Mouse (Mus musculus): ENCODE results near the gene Btg3.

Gene Btg3

DNA sequence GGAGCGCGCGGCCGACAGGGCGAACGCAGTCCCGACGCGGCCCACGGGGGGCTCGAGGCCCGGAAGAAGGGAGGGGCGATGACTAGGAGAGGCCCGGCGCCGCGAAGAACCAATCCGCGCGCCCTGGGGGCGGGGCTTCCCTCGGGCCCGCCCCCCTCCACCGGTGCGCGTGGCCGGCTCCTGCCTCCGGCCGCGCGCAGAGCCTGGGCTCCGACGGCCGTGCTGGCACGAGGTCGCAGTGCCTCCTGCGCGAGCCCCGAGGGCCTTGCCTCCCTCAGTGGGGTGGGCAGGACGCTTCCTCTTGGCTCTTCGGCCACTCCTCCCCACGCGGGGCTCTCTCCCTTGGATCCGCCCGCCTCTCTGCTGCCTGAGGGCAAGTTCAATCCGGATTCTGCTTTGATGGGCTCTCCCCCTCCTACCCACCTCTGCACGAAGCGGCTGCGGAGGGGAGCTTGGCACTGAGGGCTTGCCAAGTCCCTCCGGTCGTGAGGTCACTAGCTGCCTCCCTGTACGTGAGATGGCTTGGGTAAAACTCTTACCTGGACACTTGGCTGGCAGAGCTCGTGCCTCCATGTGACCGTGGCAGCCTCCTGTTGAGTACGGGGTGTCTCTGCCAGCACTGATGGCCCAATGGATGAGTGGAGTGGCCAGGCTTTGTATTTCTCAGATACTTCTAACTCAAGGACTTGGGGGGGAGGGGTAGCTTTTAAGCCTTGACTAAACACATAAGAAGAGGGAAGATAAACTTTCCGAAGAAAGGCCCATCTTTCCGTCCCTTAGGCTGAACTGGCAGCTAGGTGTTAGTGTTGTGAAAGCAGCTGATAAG is at the start of gene Btg3:
Gene Btg3 (minus strand): TSS at position 448 of the 826 bp plus-strand sequence.
- in situ Hi-C loops (cut with MboI, MseI) = loop anchor here (5.0 to 10.0 kb wide), 3 partner anchors 70 to 1352 kb away; partner anchors contain the start of gene D16Ertd472e (in 1 of the 2)

DNA sequence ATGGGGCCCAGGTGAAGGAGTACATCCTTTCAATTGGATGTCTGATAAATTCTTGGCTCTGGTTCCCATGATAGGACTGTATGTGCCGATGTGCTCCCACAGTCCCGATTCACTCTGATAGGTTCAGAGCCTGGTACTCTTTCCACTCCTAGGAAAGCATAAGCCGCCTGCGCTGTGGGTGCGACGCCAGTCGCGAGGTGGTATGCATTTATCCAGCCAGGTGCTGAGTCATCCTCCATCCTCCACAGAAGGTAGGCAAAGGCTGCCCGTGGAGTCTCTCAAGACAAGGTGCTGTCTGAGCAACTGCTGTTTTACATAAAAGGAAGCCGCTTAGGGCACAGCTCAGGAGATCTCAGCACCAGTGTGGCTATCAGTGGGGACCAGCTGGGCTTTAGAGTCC is 40.7 kb upstream of the Btg3 start:
- in situ Hi-C loops (cut with MboI, MseI) = no loop called here

DNA sequence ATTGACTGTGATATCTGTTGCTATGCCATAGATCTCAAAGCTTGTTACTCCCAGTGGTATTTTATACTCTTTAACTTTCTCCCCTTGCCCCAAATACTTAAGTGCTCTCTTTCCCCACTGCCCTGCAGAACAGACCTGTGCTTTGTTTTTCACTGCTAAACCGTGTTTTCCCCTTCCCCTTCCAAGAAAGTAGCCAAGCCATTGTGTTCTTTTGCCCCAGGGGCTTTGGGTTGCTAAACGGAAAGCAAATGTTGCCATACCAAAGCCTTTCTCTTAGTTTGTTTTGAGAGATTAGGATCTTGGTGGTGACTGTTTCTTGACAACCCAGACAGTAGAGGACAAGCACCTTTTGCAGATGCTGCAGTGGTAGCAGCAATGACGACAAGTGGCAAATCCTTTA is 39.5 kb upstream of the Btg3 start:
- in situ Hi-C loops (cut with MboI, MseI) = no loop called here

DNA sequence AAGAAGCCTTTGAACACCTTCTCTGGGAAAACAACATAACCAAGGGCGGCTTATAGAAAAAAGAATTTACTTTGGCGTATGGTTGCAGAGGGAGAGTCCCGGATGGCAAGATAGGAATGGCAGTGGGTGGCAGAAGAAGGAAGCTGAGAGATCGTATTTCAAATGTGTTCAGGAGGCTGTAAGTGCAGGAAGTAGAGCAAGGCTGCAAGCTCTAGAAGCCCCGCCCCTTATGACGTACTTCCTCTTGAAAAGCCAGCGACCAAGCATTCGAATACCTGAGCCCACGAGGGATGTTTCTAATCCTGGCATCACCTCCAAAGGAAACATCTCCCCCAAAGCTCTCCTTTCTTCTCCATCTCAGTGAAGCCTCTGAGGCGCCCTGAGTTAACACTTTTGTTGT is 33.0 kb upstream of the Btg3 start:
- in situ Hi-C loops (cut with MboI, MseI) = no loop called here

DNA sequence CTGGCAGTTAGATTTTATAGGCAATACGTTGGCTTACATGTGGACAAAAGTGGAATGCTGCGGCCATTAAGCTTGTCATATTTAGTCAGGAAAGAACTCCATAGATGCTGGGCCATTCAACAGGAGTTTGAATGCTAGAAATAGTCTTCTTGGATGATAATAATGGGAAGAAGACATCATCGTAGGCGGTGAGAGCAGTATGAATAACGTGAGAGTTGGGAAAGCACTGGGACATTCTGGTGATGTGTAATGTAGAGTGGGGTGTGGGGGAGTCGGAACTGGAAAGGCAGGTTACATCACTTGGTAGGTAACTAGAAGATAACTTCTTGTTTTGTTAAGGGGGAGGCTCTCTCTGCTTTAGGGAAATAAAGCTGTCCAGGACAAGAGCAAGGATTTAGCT is 30.9 kb upstream of the Btg3 start:
- in situ Hi-C loops (cut with MboI, MseI) = no loop called here

DNA sequence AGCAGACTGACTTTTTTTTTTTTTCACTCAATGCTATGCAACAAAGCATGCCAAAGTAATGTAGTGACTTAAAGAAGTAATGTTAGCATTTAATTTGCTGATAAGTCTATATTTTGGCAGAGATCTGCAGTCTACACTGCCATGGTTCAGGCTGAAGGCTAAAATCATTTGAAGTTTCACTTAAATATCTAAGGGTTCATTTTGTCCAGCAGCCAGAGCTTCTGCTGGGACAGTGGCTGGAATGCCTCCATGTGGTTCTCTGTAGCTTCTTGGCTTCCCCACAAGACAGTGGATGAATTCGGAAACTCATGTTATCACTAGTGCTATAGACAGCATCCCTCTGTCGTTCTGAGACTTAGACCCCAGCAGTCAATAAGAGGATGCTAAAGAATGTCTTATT is 29.7 kb upstream of the Btg3 start:
- in situ Hi-C loops (cut with MboI, MseI) = no loop called here

DNA sequence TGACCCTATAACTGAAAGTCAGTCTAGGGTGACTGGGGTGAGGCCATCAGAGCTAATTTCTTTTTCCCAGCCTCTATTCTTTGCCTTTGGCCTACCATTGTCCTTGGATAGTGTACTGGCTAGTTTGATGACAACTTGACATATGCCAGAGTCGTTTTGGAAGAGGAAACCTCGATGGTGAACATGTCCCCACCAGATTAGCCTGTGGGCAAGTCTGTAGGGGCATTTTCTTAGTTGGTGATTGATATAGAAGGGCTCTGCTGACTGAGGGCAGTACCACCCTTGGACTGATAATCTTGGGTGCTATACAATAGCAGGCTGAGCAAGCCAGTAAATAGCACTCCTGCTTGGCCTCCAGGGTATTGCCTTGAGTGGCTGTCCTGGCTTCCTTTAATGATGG is 25.3 kb upstream of the Btg3 start:
- in situ Hi-C loops (cut with MboI, MseI) = no loop called here

DNA sequence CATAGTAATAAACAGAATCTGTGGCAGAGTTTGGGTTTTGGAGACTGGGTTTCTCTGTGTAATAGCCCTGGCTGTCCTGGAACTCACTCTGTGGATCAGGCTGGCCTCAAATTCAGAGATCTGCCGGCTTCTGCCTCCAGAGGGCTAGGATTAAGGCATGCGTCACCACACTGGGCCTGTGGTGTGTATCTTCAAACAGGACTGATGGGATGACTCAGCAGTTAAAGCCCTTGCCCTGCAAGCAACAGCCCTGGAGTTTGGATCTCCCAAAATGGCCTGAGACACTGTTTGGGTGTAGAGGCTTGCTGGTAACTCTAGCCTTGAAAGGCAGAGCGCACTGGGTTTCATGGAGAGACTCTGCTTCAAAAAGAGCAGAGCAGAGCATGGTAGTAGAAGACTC is 22.4 kb upstream of the Btg3 start:
- in situ Hi-C loops (cut with MboI, MseI) = no loop called here

DNA sequence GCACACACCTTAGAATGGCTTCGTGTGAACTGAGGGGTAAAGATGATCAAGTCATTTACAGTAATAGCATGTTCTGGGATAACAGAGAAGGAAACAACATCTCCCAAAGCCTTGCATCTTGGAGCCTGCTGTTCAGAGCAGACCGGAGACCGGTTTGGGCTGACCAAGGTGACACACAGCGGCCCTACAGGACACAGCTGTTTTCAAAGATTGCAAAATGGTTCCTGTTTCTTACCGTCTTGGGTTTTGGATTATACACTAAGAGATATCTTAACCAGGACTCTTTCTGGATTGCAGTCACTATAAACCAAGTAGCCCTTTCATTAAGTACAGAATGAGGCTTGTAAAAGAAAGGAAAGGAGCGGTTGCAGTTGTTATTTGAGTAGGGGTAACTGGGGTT is 21.7 kb upstream of the Btg3 start:
- in situ Hi-C loops (cut with MboI, MseI) = no loop called here

DNA sequence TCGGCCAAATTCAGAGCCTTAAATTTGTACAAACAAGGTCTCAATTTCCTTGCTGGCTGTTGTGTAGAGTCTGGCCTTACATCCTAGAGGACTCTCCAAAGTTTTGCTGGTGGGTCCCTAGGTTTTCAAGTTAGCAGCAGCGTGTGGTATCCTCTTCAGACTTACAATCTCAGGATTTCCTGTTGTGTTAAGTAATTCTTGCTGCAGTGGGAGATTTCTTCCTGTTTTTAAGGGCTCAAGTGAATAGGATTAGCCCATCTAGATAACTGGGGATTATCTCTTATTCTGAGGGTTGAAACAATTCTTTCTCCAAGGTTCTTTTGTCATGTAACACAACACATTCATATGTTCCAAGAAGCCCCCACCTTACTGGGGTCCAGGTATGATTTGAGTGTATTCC is 14.4 kb upstream of the Btg3 start:
- in situ Hi-C loops (cut with MboI, MseI) = no loop called here

DNA sequence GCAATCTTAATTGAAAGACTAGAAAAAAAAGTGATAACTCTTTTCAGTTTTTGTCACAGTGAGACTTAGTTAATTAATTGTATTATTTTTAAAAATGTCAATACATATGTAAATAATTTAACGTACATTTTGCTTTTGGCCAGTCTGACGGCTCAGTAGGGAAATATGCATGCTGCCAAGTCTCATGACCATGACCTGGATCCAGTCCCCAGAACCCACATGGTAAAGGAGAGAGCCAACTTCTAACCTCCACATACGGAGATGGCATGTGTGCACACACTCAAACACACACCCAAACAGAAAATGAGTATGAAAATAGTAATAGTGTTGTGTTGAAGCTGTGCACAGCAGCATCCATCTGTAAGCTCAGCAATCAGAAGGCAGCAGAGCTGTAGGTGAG is 13.0 kb upstream of the Btg3 start:
- in situ Hi-C loops (cut with MboI, MseI) = no loop called here

DNA sequence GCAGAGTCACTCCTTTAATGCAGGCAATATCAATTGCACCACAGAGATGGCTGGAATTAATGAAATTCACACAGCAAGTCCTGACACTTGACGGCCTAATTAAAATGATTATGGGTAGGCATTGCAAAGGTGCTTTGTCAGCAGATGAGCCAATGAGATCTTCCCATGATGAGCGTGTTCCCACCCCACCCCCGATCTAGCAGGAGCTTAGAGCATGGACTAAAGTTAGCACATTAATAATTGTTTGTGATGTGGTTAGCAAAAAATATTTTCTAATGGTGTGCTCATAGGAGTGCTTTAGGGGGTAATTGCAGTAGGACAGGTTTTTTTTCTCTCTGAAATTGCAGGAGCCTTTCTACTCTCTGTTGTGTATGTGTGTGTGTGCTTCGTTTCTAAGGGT is 12.1 kb upstream of the Btg3 start:
- in situ Hi-C loops (cut with MboI, MseI) = no loop called here

DNA sequence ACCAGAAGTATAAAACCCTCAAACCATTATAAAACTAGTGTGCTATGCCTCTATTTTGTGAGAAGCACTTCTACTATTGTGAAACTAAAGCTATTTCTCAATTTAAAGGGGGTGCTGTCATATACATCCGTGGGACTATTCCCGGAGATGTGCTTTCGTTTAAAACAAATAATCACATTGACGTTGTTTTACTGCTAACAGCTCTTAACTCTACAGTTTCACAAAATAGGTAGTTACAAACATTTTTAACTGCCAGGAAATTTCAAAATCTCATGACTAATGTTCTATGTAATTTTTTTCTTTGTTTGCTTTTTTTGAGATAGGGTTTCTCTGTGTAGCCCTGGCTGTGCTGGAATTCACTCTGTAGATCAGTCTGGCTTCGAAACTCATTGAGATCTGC is 1.5 kb upstream of the Btg3 start:
- in situ Hi-C loops (cut with MboI, MseI) = loop anchor here (5.0 to 10.0 kb wide), 3 partner anchors 71 to 1354 kb away; partner anchors contain the start of gene D16Ertd472e (in 1 of the 2)

DNA sequence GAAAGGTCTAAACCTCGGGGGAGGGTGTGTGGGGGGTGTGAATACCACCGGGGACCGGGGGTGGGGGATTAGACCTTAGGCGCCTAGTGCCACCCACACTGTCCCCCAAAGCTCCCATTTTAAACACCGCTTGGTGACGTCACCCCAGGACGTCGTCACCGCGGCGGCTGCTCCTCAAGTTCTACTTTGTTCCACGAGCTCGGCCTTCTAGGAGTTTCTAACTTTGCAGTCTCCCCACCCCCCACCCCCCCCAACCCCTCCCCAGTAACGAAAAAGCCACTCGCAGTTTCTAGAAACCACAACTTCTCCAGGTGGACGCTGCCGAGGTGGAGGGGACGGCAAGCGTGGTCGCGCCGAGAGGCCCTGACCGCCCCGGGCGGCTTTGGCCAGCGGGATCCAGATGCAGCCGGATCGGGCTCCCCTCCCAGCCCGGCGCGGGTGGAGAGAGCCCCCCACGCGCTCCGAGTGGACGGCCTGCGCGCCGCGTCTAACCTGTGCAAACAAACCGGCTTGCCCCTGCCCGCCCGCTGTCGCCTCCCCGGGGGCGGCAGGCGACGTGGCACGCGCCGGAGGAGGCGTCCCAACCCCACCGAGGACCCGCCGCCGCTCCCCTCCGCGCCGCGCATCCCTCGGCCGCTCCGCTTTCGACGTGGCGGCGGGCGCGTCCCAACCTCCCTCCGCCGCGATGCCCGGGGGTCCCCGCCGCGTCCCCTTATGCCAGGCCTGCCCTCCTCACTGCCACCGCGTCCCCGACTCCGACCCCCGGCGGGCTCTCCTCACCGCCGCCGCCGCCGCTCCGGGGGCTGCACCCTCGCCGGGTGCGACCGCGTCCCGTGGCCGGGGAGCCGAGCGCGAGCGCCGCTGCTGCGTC is 936 bp downstream of the Btg3 start:
- in situ Hi-C loops (cut with MboI, MseI) = loop anchor here (5.0 to 10.0 kb wide), 3 partner anchors 69 to 1351 kb away; partner anchors contain the start of gene D16Ertd472e (in 1 of the 2)

DNA sequence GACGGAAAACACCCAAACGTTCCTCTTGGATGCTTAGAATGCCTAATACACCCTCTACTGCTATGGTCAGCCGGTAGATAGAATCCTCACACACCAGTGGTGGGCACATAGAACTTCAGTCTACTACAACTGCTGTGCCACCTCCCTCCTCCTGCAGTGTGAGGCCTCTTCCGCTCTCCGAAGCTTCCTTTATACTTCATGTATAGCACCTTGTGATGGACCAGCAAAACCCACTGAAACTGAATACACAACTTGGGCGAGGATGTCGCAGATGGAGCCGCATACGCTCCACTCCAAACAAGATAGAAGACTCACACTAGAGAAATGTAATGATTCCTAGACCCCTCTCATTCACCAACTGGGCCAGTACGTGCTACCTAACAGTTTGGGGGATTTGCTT is 1.8 kb downstream of the Btg3 start:
- in situ Hi-C loops (cut with MboI, MseI) = loop anchor here (5.0 to 10.0 kb wide), 3 partner anchors 68 to 1350 kb away; partner anchors contain the start of gene D16Ertd472e (in 1 of the 2)

DNA sequence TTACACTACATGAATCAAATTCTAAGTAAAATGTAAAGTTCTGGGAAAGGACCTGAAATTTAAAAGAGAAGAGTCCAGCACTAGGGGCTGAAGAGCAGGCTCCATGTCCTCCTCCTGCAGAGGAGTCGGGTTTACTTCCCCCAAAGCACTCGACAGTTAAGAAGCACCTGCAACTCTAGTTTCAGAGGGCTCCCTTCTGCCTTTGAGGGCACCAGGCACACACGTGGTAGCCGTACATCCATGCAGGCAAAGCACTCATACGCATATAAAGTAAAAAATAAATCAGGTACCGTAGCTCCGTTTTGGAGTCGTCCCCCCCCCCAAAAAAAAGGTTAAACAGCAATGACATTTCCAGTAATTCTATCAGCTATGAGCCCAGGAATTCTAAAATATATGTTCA is 3.2 kb downstream of the Btg3 start:
- in situ Hi-C loops (cut with MboI, MseI) = loop anchor here (10.0 kb wide), 2 partner anchors 201 to 1349 kb away; partner anchors contain the start of gene D16Ertd472e (in 1 of the 2)

DNA sequence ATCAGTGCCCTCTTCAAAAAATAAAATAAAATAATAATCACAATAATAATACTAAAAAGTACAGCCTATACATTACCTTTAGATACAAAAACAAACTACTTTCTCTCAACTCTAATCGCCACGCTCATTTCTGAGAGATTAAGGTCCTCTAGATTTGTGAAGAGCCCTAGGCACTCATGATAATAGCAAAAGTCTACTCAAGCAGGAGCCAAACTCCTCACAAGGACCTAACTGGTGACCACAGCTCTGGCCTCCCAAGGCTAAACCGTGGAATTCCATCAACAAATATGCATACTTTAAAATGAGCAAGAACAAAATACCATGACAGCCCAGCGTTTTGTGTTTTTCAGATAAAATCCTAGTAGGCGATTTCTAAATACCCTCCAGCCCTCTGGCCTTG is 4.2 kb downstream of the Btg3 start:
- in situ Hi-C loops (cut with MboI, MseI) = loop anchor here (10.0 kb wide), 2 partner anchors 202 to 1348 kb away; partner anchors contain the start of gene D16Ertd472e (in 1 of the 2)

DNA sequence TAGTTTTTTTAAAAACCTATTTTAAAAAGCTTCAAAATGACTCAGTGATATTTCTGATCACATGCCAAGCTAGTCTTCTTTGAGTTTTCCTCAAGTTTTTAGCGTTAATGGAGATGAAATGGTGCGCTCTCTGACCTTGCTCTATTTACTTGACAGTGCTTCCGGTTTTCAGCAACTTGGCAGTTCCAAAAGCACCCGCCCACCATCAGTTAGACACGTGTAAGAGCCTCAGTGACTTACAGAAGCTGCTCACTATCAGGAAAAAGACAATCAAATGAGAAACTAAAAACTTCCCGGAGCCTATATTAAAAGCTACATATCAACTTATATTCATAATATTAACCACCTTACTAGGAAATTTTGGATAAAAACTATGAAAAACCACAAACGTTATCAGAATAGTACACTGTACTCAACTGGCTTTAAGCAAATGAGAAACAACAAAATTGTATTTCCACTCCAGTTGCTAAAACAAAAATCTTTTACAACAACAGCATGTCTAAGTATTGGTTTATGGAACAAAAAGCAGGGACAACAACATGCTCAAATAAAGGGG is 5.4 kb downstream of the Btg3 start:
- in situ Hi-C loops (cut with MboI, MseI) = loop anchor here (10.0 kb wide), 2 partner anchors 203 to 1347 kb away; partner anchors contain the start of gene D16Ertd472e (in 1 of the 2)

DNA sequence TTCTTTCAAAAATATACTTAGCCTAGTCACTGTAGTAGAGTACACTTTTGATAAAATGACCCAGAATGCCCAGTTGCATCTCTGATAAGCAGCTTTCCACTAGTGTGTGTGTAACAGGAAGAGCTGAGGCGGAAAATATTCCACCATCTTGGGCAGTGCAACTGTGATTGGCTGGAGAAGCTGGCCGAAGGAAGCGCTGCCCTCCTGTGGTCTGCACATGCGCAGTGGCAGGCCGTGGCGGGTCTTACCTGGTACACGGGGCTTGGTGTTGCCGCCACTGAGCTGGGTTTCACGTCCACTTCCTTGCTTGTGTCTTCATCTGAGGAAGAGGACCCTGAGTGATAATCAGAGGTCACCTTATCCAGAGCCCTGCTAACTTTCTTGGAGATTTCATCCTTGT is 12.4 kb downstream of the Btg3 start:
- in situ Hi-C loops (cut with MboI, MseI) = loop anchor here in 1 of 2 experiments (5.0 to 10.0 kb wide), 2 partner anchors 37 to 190 kb away; no protein-coding TSS in a partner anchor

DNA sequence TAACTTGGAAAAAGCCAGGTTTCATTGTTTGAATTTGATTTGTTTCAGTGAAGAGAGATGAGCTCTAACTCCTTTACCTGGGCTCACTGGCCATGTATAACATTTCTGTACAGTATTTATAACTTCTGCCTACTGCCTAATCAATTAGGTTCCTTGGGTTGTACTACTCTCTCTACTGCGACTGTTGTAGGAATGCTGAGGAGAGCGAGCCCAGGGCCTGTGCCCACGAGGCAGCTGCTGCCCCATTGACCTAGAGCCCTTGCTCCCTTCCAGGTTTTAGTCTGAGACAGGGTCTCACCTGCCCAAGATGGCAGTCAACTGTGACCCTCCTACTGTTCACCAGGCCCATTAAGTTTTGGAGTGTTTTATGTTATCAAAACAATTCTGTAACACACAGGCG is 15.5 kb downstream of the Btg3 start:
- in situ Hi-C loops (cut with MboI, MseI) = loop anchor here in 1 of 2 experiments (5.0 to 10.0 kb wide), 2 partner anchors 34 to 193 kb away; no protein-coding TSS in a partner anchor

DNA sequence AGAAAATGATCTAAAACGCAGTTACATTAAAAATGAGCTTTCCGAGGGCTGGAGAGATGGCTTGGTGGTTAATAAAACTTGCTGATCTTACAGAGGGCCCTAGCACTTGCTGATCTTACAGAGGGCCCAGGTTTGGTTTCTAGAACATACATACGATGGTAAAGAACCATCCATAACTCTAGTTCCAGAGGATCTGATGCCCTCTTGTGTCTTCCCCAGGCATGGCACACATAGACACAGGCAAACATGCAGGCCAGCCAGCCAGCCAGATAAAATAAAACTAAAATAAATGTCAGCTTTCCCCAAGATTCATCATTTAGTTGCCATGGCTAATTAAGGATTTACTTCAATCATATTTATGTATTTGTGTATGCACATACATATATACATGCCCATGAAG is 19.2 kb downstream of the Btg3 start:
- in situ Hi-C loops (cut with MboI, MseI) = no loop called here

Data from T-helper 17 cell (primary cell).